Mouse (Mus musculus) hindbrain, postnatal 0 days (tissue): ENCODE measurements around the gene Cabp4. TPM values are rescaled to one million over a fixed set of nuclear protein-coding genes. Genes with fewer than 3 reads are reported as not detected.
"Not testable (repeated sequence)": the region's sequence is repeated elsewhere in the genome, so short reads cannot be mapped to it uniquely, and the experiment has no call there.

ENCODE experiments used
- ATAC-seq: fragments of 200-750 bp; cut with Nextera tagmentation; 2 replicates; pipeline ENCODE4 v1.8.0; 2017; ENCODE audit warnings: mild to moderate bottlenecking, moderate TSS enrichment, moderate library complexity
- DNase-seq: peaks from one replicate; pipeline ENCODE4 v3.0.0-alpha.2; 2015; ENCODE audit warnings: low spot score
- H3K27ac ChIP-seq: fragments of 300-500 bp; sonication (generic); 2 replicates; pipeline ENCODE4 v1.5.1; 2014; ENCODE audit warnings: mild to moderate bottlenecking
- H3K27me3 ChIP-seq: fragments of 300-500 bp; sonication (generic); 2 replicates; pipeline ENCODE4 v1.6.1; 2014; ENCODE audit warnings: low read length, mixed read lengths; ENCODE audit not compliant: insufficient read depth
- H3K36me3 ChIP-seq: fragments of 300-500 bp; sonication (generic); 2 replicates; pipeline ENCODE4 v1.6.1; 2014; ENCODE audit warnings: low read length, mixed read lengths; ENCODE audit not compliant: insufficient read depth
- H3K4me1 ChIP-seq: fragments of 300-500 bp; sonication (generic); 2 replicates; pipeline ENCODE4 v1.6.1; 2014; ENCODE audit warnings: antibody characterized with exemption, low read length, mixed read lengths; ENCODE audit not compliant: insufficient read depth
- H3K4me2 ChIP-seq: fragments of 300-500 bp; sonication (generic); 2 replicates; pipeline ENCODE4 v1.6.1; 2014; ENCODE audit warnings: low read depth, mild to moderate bottlenecking, low read length, moderate library complexity, mixed read lengths
- H3K4me3 ChIP-seq: fragments of 300-500 bp; sonication (generic); 2 replicates; pipeline ENCODE4 v1.5.1; 2014; ENCODE audit warnings: low read length
- H3K9ac ChIP-seq: fragments of 300-500 bp; sonication (generic); replicated peaks from 2 replicates; pipeline ENCODE4 v1.6.1; 2014; ENCODE audit warnings: mild to moderate bottlenecking, low read length, moderate library complexity, mixed read lengths
- H3K9me3 ChIP-seq: fragments of 300-500 bp; sonication (generic); 2 replicates; pipeline ENCODE4 v1.6.1; 2016; ENCODE audit warnings: low read length, mixed read lengths
- CTCF ChIP-seq: IDR thresholded peaks from 2 replicates; pipeline ENCODE4 v1.5.1; 2016; ENCODE audit warnings: antibody characterized with exemption, control low read depth, low read depth
- WGBS: fragments of 180-500 bp; shearing (Covaris S2); extraction: QIAGEN DNeasy Blood & Tissue Kit; methylation state at CpG from one replicate; pipeline ENCODE4 v1.1.7; 2014; 5-methylcytosine and 5-hydroxymethylcytosine counted together
- polyA plus RNA-seq: library from polyadenylated mRNA; unstranded; fragments of >200 nt; fragmentation: Nextera tagmentation; extraction: Ambion mirVana; gene quantifications from 2 replicates; pipeline ENCODE4 v1.2.1, GENCODE M21; 2015
- total RNA-seq: library from RNA; depleted of rRNA; stranded (reverse); fragments of >200 nt; gene quantifications from 2 replicates; pipeline ENCODE4 v1.2.3, GENCODE M21; 2014

Cabp4 gene
- total and polyA plus RNA-seq, 2 experiments from 2014 or later = 0.51 TPM; not detected in 1

- Histone ChIP-seq H3K4me2 (no peak overlapping the region), H3K27me3 (no peaks in the 10 kb centered on the region), H3K9ac (no peak overlapping the region), H3K36me3 (peaks cover 8% of the 10 kb centered on the region; the same call in 1 of the 2 replicates), H3K4me1 (peaks cover 15% of the 10 kb centered on the region), H3K9me3 (no peaks in the 10 kb centered on the region), H3K4me3 (no peak overlapping the region), H3K27ac (no peak overlapping the region)
- DNase-seq = no peak
- no peak for ATAC-seq
- no peak for TF ChIP-seq CTCF
- WGBS = 82% methylated on average over 4 of the region's 4 CpGs
Observed at GRCm38 (mm10) chr19:4124432-4124831, 19.4 kb downstream of the Cabp4 start.

- no peak for TF ChIP-seq CTCF
- H3K9ac ChIP-seq = no peak overlapping the region
- H3K27ac ChIP-seq = no peak overlapping the region
- H3K9me3 ChIP-seq = no peaks in the 10 kb centered on the region
- no peak for ATAC-seq
- DNase-seq = no peak
- H3K4me3 ChIP-seq = no peak overlapping the region
- H3K27me3 ChIP-seq = no peaks in the 10 kb centered on the region
- H3K36me3 ChIP-seq = peaks cover 1% of the 10 kb centered on the region; the same call in 1 of the 2 replicates
- WGBS = 86% methylated on average over 7 of the region's 7 CpGs
- no peak overlapping the region for H3K4me2 ChIP-seq
- peaks cover 15% of the 10 kb centered on the region for H3K4me1 ChIP-seq
Observed at GRCm38 (mm10) chr19:4122411-4123370, 21.1 kb downstream of the Cabp4 start.

DNA sequence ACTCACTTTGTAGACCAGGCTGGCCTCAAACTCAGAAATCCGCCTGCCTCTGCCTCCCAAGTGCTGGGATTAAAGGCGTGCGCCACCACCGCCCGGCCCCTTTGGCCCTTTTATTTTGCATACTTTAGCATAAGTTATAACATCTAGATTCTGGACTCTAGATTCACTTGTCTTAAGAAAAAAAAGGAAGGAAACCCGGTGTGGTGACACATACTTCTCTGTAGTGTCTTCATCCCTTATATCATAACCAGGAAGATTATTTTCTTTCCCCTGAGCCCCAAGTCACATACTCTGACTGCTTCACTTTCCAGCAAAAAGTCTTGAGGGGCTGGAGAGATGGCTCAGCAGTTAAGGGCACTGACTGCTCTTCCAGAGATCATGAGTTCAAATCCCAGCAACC is 21.9 kb downstream of the Cabp4 start:
- not testable (repeated sequence) for H3K9ac ChIP-seq, H3K27me3 ChIP-seq, ATAC-seq, H3K4me3 ChIP-seq, DNase-seq, H3K9me3 ChIP-seq, H3K36me3 ChIP-seq
- Histone ChIP-seq H3K4me1 (peaks cover 12% of the 10 kb centered on the region), H3K27ac (0 out of 2 replicates have a peak overlapping the region, but pooled peaks have one; percentile 87), H3K4me2 (peak overlapping the region; percentile 27; the same call in 1 of the 2 replicates)
- 58% methylated on average over 6 of the region's 6 CpGs for WGBS

DNA sequence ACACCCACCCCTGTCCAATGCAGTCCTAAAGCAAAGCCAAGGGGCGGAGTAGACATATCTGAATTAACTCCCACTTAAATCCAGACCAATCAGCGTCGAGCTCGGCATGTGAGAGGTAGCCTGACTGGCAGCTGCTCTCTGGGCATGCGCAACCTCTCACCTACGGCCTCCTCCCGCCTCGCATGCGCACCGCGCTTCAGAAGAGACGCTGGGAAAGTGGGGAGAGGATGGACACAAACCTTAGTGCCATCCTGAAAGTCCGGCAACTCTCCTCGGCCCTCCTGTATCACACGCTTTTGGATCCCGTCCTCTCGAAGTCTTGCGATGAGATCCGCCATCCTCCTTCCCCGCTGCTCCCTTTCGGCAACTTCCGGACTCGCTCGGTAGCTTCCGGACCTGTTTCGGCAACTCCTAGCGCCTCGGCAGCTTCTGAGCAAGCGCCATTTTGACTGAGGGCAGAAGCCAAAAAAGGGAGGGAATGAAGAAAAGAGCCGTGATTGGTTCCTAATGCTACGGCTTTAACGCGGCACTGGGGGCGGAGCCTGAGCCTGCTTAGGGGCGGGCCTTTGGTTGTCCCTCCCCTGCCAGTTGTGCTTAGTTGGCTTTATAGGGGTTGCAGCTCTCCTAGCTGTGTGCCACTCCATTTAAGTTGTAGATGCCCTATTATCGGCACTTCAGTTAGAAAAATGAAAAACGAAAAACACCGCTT is 22.6 kb downstream of the Cabp4 start:
- WGBS = 2% methylated on average over 38 of the region's 38 CpGs

DNA sequence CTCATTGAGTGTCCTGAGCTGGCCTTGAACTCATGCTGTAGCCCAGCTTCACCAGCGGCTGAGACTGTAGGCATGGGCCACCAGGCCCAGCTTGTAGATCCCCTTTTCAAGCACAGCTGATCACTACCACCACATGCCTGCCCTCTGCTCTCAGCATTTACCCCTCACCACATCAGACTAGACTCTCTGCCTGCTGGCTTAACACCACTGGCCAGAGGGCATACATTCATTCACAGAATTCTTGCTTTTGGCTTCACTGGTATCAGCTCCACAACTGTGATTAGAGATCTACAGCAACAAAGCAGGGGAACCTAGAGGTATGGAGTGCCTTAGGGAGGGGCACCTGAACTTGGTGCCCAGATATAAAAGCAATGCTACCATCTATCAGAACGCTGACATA is 23.3 kb downstream of the Cabp4 start:
- TF ChIP-seq CTCF = no peak
- no peak overlapping the region for H3K9ac ChIP-seq

More for the DNA sequence above, 22.6 kb downstream of the Cabp4 start:
- ATAC-seq = peak; percentile 83
- Histone ChIP-seq H3K9ac (peak overlapping the region; percentile 50), H3K4me3 (peak overlapping the region; percentile 41), H3K27ac (peak overlapping the region; percentile 87), H3K36me3 (no peaks in the 10 kb centered on the region; the same call in 1 of the 2 replicates), H3K4me1 (peaks cover 8% of the 10 kb centered on the region), H3K9me3 (no peaks in the 10 kb centered on the region), H3K4me2 (peak overlapping the region; percentile 50), H3K27me3 (no peaks in the 10 kb centered on the region)
- TF ChIP-seq CTCF = no peak
- DNase-seq = peak; percentile 99

DNA sequence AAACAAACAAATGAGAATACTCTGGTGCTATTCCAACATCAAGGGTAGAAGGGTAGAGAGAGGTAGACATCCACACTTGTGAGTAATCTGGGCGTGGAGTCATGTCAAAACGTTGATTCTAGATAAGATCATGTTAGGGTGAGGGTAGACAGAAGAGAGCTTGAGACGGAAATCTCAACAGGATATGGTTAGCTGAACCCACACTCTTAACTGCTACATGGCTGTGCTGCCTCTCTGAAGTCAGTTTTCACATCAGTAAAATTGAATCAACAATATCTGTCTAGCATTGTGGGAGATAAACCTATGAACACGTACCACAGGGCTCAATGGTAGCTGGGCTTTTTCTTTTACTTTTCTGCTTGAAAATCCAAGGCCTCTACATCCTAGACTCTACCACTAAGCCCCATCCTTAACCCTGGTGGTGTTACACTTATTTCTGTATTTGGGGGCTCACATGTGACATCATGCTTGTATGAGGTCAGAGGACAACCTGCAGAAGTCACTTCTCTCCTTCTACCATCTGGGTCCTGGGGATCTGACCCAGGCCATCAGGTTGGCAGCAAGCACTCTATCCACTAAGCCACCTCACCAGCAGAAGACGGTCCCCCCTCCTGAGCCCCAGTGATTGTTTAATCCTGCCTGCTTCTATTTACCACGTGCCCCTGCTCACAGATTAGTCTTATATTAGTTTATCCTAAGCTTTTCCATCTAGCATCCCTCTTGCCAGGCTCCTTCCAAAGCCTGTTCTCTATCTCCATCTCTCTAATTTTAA is 23.9 kb downstream of the Cabp4 start:
- Histone ChIP-seq H3K4me1 (peaks cover 8% of the 10 kb centered on the region), H3K27me3 (no peaks in the 10 kb centered on the region), H3K9ac (no peak overlapping the region), H3K4me2 (peak overlapping the region; percentile 50; the same call in 1 of the 2 replicates), H3K36me3 (peaks cover 10% of the 10 kb centered on the region; the same call in 1 of the 2 replicates), H3K27ac (no peak overlapping the region), H3K4me3 (no peak overlapping the region), H3K9me3 (no peaks in the 10 kb centered on the region)
- ATAC-seq (no peak), DNase-seq (no peak)
- TF ChIP-seq CTCF = no peak
- 92% methylated on average over 6 of the region's 6 CpGs for whole genome bisulfite sequencing

More for the DNA sequence above, 23.3 kb downstream of the Cabp4 start:
- DNase-seq (no peak), ATAC-seq (no peak)
- Histone ChIP-seq H3K27me3 (no peaks in the 10 kb centered on the region), H3K4me2 (peak overlapping the region; percentile 50), H3K9me3 (no peaks in the 10 kb centered on the region), H3K4me1 (peaks cover 8% of the 10 kb centered on the region), H3K36me3 (peaks cover 6% of the 10 kb centered on the region; the same call in 1 of the 2 replicates), H3K27ac (peak overlapping the region; percentile 87; the same call in 1 of the 2 replicates), H3K4me3 (peak overlapping the region; percentile 41; the same call in 1 of the 2 replicates)
- WGBS = 96% methylated on average over 2 of the region's 2 CpGs
